Mouse (Mus musculus): ENCODE results near the gene Olfr69. TPM values are rescaled to one million over a fixed set of nuclear protein-coding genes. Genes with fewer than 3 reads are reported as not detected.
"Not testable (repeated sequence)": the region's sequence is repeated elsewhere in the genome, so short reads cannot be mapped to it uniquely, and the experiment has no call there.

Gene Olfr69
- polyA plus RNA-seq, 1 experiment from 2014 or later, result not detected

DNA sequence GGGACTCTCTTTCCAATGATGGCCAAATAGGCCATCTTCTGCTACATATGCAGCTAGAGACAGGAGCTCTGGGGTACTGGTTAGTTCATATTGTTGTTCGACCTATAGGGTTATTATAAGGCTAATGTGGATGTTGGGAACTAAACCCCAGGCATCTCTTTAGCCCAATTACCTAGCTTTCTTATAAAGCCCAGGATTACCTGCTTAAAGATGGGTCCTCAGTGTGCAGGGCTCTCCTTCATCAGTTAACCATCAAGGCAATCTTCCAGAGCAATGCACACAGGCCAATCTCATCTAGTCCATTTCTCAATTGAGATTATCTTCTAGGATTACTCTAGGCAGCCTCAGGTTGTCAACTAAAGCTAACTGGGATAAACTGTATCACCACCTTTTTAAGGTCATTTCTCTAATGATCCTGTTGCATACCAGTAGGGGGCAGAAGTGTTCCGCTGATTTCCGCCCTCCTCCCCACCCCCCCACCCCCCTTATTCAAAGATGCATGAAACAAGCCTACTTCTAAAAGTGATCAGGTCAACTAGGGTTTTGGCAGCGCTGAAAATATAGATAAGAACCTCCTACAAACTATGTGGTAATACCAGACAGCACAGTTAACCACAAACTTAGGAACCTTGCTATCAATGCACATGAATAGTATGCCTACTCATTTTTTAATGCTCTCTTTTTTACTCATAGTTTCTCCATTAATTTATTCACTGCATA lies 21.4 kb upstream of the Olfr69 start:
- Histone ChIP-seq H3K27me3 (replicated peaks) (no peaks in the 10 kb centered on the region), H3K4me2 (replicated peaks) (no peak overlapping the region), H3K4me3 (replicated peaks) (no peak overlapping the region), H3K9ac (no peak overlapping the region), H3K9me3 (no peaks in the 10 kb centered on the region), H3K27ac (no peak overlapping the region), H3K4me1 (replicated peaks) (no peaks in the 10 kb centered on the region), H3K36me3 (no peaks in the 10 kb centered on the region)
- ATAC-seq, result no peak
- WGBS, result 23% methylated on average over 4 of the region's 4 CpGs

DNA sequence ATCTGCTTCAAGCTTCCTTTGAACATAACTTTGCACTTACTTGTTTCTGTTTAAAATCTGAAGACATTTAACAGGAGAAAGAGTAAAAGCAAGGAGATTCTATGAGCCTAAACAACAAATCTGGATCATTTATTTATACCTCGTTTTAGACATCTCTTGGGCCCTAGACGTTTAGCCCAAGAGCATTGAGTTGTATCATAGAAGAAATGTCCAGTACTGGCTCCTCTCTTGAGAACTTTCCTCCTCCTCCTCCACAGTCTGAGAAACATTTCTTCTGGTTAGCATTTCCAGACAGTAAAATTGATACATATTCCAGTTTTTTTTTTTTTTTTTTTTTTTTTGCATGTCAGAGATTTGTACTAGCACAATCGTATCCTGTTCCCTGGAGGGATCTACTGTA lies 20.3 kb upstream of the Olfr69 start, which contains the start of gene Olfr67:
TSS of gene Olfr67 (minus strand) at position 101 of the 400 bp plus-strand sequence.
- H3K36me3 ChIP-seq, result no peaks in the 10 kb centered on the region
- no peak within 1 kb of the TSS for H3K27ac ChIP-seq
- ATAC-seq, result no peak
- H3K4me3 ChIP-seq (replicated peaks), result no peak within 1 kb of the TSS
- H3K4me1 ChIP-seq (replicated peaks), result no peaks in the 10 kb centered on the region
- 74% methylated on average over 3 of the region's 3 CpGs for WGBS
- H3K9me3 ChIP-seq, result no peaks in the 10 kb centered on the region
- no peak within 1 kb of the TSS for H3K9ac ChIP-seq
- no peak within 1 kb of the TSS for H3K4me2 ChIP-seq (replicated peaks)
- no peaks in the 10 kb centered on the region for H3K27me3 ChIP-seq (replicated peaks)

DNA sequence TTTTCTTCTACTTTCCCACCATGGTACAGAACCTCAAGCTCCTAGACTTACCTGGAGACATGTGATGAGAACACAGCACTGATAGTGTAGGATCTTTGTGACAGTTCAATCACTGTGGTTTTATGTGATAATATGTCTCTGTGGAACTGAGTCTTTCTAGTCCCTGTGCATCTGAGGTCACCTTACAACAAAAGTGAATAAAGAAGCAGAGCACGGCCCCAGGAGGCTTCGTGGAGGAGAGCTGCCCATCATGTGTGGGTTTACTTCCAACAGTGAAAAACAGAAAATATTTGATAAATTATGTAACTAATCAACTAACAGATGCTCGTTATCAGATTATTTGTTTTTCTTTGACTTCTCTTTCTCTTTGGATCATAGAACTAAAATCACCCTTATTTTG lies 8.2 kb upstream of the Olfr69 start, which contains the start of gene Olfr68:
TSS of gene Olfr68 (minus strand) at position 101 of the 400 bp plus-strand sequence.
- no peak for ATAC-seq
- H3K4me1 ChIP-seq (replicated peaks), result no peaks in the 10 kb centered on the region
- H3K27ac ChIP-seq, result no peak within 1 kb of the TSS
- H3K9ac ChIP-seq, result no peak within 1 kb of the TSS
- H3K9me3 ChIP-seq, result no peaks in the 10 kb centered on the region
- no peaks in the 10 kb centered on the region for H3K27me3 ChIP-seq (replicated peaks)
- no peaks in the 10 kb centered on the region for H3K36me3 ChIP-seq
- H3K4me2 ChIP-seq (replicated peaks), result no peak within 1 kb of the TSS
- 74% methylated on average over 3 of the region's 3 CpGs for WGBS
- no peak within 1 kb of the TSS for H3K4me3 ChIP-seq (replicated peaks)

DNA sequence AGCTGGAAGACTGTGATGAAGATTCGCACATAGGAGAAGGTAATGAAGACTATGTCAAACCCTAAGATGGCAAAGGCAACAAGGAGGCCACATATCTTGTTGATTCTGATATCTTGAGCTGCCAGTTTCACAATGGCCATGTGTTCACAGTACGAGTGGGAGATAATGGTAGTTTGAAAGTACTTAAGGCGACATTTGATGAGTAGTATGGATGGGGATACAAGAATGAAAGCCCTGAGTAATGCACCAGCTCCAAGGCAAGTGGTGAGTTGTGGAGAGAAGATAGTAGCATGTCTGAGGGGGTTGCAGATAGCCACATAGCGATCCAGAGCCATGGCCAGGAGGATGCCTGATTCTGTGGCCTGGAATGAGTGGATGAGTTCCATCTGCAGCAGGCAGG lies 6.3 kb upstream of the Olfr69 start:
- H3K9ac ChIP-seq; ATAC-seq; H3K4me1 ChIP-seq (replicated peaks); H3K9me3 ChIP-seq; H3K36me3 ChIP-seq; H3K27ac ChIP-seq; H3K4me2 ChIP-seq (replicated peaks); H3K27me3 ChIP-seq (replicated peaks); H3K4me3 ChIP-seq (replicated peaks): not testable (repeated sequence)
- WGBS, result 90% methylated on average over 4 of the region's 4 CpGs

DNA sequence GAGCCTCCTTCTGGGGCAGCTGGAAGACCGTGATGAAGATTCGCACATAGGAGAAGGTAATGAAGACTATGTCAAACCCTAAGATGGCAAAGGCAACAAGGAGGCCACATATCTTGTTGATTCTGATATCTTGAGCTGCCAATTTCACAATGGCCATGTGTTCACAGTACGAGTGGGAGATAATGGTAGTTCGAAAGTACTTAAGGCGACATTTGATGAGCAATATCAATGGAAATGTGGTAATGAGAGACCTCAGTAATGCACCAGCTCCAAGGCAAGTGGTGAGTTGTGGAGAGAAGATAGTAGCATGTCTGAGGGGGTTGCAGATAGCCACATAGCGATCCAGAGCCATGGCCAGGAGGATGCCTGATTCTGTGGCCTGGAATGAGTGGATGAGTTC lies 3.7 kb downstream of the Olfr69 start:
- H3K9me3 ChIP-seq; H3K4me1 ChIP-seq (replicated peaks); H3K4me2 ChIP-seq (replicated peaks); ATAC-seq; H3K36me3 ChIP-seq; H3K27ac ChIP-seq; H3K9ac ChIP-seq; H3K4me3 ChIP-seq (replicated peaks); H3K27me3 ChIP-seq (replicated peaks): not testable (repeated sequence)
- 88% methylated on average over 6 of the region's 6 CpGs for WGBS

DNA sequence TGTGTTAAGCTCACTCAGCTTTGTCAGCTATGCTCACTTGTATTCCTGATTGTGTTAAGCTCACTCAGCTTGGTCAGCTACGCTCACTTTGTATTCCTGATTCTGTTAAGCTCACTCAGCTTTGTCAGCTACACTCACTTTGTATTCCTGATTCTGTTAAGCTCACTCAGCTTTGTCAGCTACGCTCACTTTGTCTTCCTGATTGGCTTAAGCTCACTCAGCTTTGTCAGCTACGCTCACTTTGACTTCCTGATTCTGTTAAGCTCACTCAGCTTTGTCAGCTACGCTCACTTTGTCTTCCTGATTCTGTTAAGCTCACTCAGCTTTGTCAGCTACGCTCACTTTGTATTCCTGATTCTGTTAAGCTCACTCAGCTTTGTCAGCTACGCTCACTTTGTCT lies 9.2 kb downstream of the Olfr69 start:
- not testable (repeated sequence) for H3K36me3 ChIP-seq; H3K4me2 ChIP-seq (replicated peaks); H3K9ac ChIP-seq; H3K4me1 ChIP-seq (replicated peaks); H3K27ac ChIP-seq; H3K9me3 ChIP-seq; ATAC-seq; H3K4me3 ChIP-seq (replicated peaks); H3K27me3 ChIP-seq (replicated peaks)
- 86% methylated on average over 6 of the region's 6 CpGs for WGBS

DNA sequence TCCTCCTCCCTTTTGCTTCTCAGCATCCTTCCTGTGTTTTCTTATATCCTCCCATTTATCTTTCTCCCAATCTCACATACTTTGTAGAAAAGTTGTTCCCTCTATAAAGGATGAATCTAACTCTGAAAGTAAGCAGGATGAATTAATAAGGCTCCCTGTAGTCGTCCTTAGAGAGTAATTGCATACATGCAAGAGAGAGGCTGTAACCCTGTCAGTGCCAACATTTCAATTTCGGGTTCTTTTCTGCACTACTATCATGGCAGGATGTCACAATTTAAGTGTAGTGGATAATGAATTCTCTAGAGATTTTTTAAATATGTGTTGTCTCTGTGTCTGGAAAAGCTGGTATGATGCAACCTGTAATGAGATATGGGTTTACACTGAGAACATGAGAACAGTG lies 14.2 kb downstream of the Olfr69 start, which contains the start of gene Olfr630:
TSS of gene Olfr630 (minus strand) at position 101 of the 400 bp plus-strand sequence.
- Histone ChIP-seq H3K4me2 (replicated peaks) (no peak within 1 kb of the TSS), H3K4me1 (replicated peaks) (no peaks in the 10 kb centered on the region), H3K4me3 (replicated peaks) (no peak within 1 kb of the TSS), H3K9ac (no peak within 1 kb of the TSS), H3K27ac (no peak within 1 kb of the TSS), H3K9me3 (no peaks in the 10 kb centered on the region), H3K36me3 (no peaks in the 10 kb centered on the region), H3K27me3 (replicated peaks) (no peaks in the 10 kb centered on the region)
- 47% methylated on average over 2 of the region's 2 CpGs for WGBS
- no peak for ATAC-seq

DNA sequence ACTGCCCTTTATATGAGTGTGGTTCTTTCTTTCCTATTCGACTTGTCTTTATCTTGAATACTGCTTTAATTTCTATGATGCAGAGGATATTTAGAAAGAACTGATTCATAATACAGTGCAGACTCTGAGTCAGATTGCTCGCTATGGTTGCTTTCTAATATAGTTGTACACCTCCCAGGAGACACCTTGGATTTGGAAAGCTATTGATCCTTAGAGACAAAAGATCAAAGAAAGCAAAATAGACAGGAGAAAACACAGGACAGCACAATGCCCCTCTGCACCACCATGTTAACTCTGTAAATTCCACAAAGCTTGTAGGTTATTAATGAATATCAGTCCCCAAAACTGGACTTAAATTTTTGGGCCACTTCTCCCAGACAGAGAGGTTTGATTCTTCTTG lies 26.6 kb downstream of the Olfr69 start, which contains the start of gene Olfr629:
TSS of gene Olfr629 (minus strand) at position 101 of the 400 bp plus-strand sequence.
- Histone ChIP-seq H3K4me3 (replicated peaks) (no peak within 1 kb of the TSS), H3K27me3 (replicated peaks) (no peaks in the 10 kb centered on the region), H3K27ac (no peak within 1 kb of the TSS), H3K4me2 (replicated peaks) (no peak within 1 kb of the TSS), H3K9me3 (no peaks in the 10 kb centered on the region; the same call in 1 of the 2 replicates), H3K36me3 (no peaks in the 10 kb centered on the region), H3K9ac (no peak within 1 kb of the TSS), H3K4me1 (replicated peaks) (no peaks in the 10 kb centered on the region)
- ATAC-seq, result no peak
- 88% methylated on average over 2 of the region's 2 CpGs for WGBS

DNA sequence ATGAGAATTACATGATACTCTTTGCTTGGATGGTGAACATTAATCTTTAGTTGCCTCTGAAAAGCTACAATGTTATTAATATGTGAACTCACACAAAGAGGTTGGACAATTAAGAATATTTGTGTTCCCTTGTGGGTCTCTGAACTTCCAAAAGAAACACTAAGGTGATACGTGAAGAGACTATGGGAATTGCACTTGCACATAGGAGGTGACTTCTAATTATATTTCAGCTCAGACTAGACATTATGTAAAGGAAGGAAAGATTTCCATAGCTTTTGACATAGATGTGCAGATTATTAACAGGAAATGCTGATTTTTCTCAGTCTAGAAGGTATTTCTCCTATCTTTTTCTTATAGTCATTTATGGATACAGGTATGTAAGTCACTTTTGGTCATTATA lies 41.3 kb downstream of the Olfr69 start, which contains the start of gene Olfr628:
TSS of gene Olfr628 (plus strand) at position 301 of the 400 bp plus-strand sequence.
- 82% methylated on average over 1 of the region's 1 CpGs for WGBS
- H3K36me3 ChIP-seq, result no peaks in the 10 kb centered on the region
- no peak for ATAC-seq

DNA sequence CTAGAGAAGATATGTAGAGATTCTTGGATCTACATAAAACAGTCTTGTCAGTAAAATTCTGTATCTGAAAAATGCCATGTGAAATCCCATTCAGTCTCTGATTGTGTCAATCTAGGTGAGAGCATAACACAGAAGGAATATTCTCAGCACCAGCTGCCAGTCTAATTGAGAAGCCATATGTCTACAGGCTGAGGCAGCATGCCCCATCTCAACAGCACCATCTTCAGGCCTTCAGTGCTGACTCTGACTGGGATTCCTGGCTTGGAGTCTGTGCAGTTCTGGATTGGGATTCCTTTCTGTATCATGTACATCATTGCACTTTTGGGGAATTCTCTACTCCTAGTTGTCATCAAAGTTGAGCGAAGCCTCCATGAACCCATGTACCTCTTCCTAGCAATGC lies 55.0 kb downstream of the Olfr69 start:
- not testable (repeated sequence) for ATAC-seq; H3K9me3 ChIP-seq; H3K36me3 ChIP-seq; H3K4me1 ChIP-seq (replicated peaks); H3K27me3 ChIP-seq (replicated peaks); H3K4me2 ChIP-seq (replicated peaks); H3K27ac ChIP-seq; H3K4me3 ChIP-seq (replicated peaks); H3K9ac ChIP-seq
- 97% methylated on average over 1 of the region's 1 CpGs for WGBS

More for the DNA sequence above, 41.3 kb downstream of the Olfr69 start, which contains the start of gene Olfr628:
- no peak within 1 kb of the TSS for H3K27ac ChIP-seq
- H3K4me1 ChIP-seq (replicated peaks), result no peaks in the 10 kb centered on the region
- H3K9ac ChIP-seq, result no peak within 1 kb of the TSS
- no peak within 1 kb of the TSS for H3K4me3 ChIP-seq (replicated peaks)
- no peak within 1 kb of the TSS for H3K4me2 ChIP-seq (replicated peaks)
- H3K27me3 ChIP-seq (replicated peaks), result no peaks in the 10 kb centered on the region
- H3K9me3 ChIP-seq, result no peaks in the 10 kb centered on the region

Other genes starting within 250 kb of the Olfr69 start
- gene Olfr612, start 228.9 kb downstream of the Olfr69 start, polyA plus RNA-seq (2015; fragmentation: Nextera tagmentation; extraction: Ambion mirVana), result not detected in 2 replicates
- gene Olfr613, start 223.5 kb downstream of the Olfr69 start, polyA plus RNA-seq (2015; fragmentation: Nextera tagmentation; extraction: Ambion mirVana), result not detected in 2 replicates
- gene Olfr615, start 215.5 kb downstream of the Olfr69 start, polyA plus RNA-seq (2015; fragmentation: Nextera tagmentation; extraction: Ambion mirVana), result not detected in 2 replicates
- gene Olfr616, start 202.5 kb downstream of the Olfr69 start, polyA plus RNA-seq (2015; fragmentation: Nextera tagmentation; extraction: Ambion mirVana), result not detected in 2 replicates
- not detected in 2 replicates for gene Olfr617, start 198.5 kb downstream of the Olfr69 start, polyA plus RNA-seq (2015; fragmentation: Nextera tagmentation; extraction: Ambion mirVana)
- gene Olfr618, start 181.5 kb downstream of the Olfr69 start, polyA plus RNA-seq (2015; fragmentation: Nextera tagmentation; extraction: Ambion mirVana), result not detected in 2 replicates
- gene Olfr619, start 171.0 kb downstream of the Olfr69 start, polyA plus RNA-seq (2015; fragmentation: Nextera tagmentation; extraction: Ambion mirVana), result not detected in 2 replicates
- gene Olfr620, start 159.1 kb downstream of the Olfr69 start, polyA plus RNA-seq (2015; fragmentation: Nextera tagmentation; extraction: Ambion mirVana), result not detected in 2 replicates
- not detected in 2 replicates for gene Olfr622, start 128.9 kb downstream of the Olfr69 start, polyA plus RNA-seq (2015; fragmentation: Nextera tagmentation; extraction: Ambion mirVana)
- gene Olfr623, start 107.9 kb downstream of the Olfr69 start, polyA plus RNA-seq (2015; fragmentation: Nextera tagmentation; extraction: Ambion mirVana), result not detected in 2 replicates
- 0.03 TPM in 1 of 2 replicates, not detected in the other for gene Olfr624, start 100.4 kb downstream of the Olfr69 start, polyA plus RNA-seq (2015; fragmentation: Nextera tagmentation; extraction: Ambion mirVana)
- gene Olfr625-ps1, start 88.9 kb downstream of the Olfr69 start, polyA plus RNA-seq (2015; fragmentation: Nextera tagmentation; extraction: Ambion mirVana), result not detected in 2 replicates
- not detected in 2 replicates for gene Olfr243, start 56.9 kb downstream of the Olfr69 start, polyA plus RNA-seq (2015; fragmentation: Nextera tagmentation; extraction: Ambion mirVana)
- not detected in 2 replicates for gene Olfr628, start 41.2 kb downstream of the Olfr69 start, polyA plus RNA-seq (2015; fragmentation: Nextera tagmentation; extraction: Ambion mirVana)
- not detected in 2 replicates for gene Olfr629, start 26.7 kb downstream of the Olfr69 start, polyA plus RNA-seq (2015; fragmentation: Nextera tagmentation; extraction: Ambion mirVana)
- gene Olfr630, start 14.3 kb downstream of the Olfr69 start, polyA plus RNA-seq (2015; fragmentation: Nextera tagmentation; extraction: Ambion mirVana), result not detected in 2 replicates
- gene Olfr68, start 8.1 kb upstream of the Olfr69 start, polyA plus RNA-seq (2015; fragmentation: Nextera tagmentation; extraction: Ambion mirVana), result not detected in 2 replicates
- not detected in 2 replicates for gene Olfr67, start 20.2 kb upstream of the Olfr69 start, polyA plus RNA-seq (2015; fragmentation: Nextera tagmentation; extraction: Ambion mirVana)
- gene Hbb-bt, start 42.4 kb upstream of the Olfr69 start, polyA plus RNA-seq (2015; fragmentation: Nextera tagmentation; extraction: Ambion mirVana), result 2,721 and 2,775 TPM in 2 replicates
- gene Hbb-bs, start 56.5 kb upstream of the Olfr69 start, polyA plus RNA-seq (2015; fragmentation: Nextera tagmentation; extraction: Ambion mirVana), result 7,434 and 7,479 TPM in 2 replicates
- not detected in 2 replicates for gene Hbb-bh2, start 68.9 kb upstream of the Olfr69 start, polyA plus RNA-seq (2015; fragmentation: Nextera tagmentation; extraction: Ambion mirVana)
- 2.0 and 2.2 TPM in 2 replicates for gene Hbb-bh1, start 71.6 kb upstream of the Olfr69 start, polyA plus RNA-seq (2015; fragmentation: Nextera tagmentation; extraction: Ambion mirVana)
- gene Hbb-y, start 81.6 kb upstream of the Olfr69 start, polyA plus RNA-seq (2015; fragmentation: Nextera tagmentation; extraction: Ambion mirVana), result 165 and 266 TPM in 2 replicates
- gene Olfr66, start 114.7 kb upstream of the Olfr69 start, polyA plus RNA-seq (2015; fragmentation: Nextera tagmentation; extraction: Ambion mirVana), result not detected in 2 replicates
- not detected in 2 replicates for gene Olfr64, start 122.9 kb upstream of the Olfr69 start, polyA plus RNA-seq (2015; fragmentation: Nextera tagmentation; extraction: Ambion mirVana)
- gene Olfr65, start 131.9 kb upstream of the Olfr69 start, polyA plus RNA-seq (2015; fragmentation: Nextera tagmentation; extraction: Ambion mirVana), result not detected in 2 replicates
- gene Olfr631, start 157.2 kb upstream of the Olfr69 start, polyA plus RNA-seq (2015; fragmentation: Nextera tagmentation; extraction: Ambion mirVana), result not detected in 2 replicates
- not detected in 2 replicates for gene Olfr632, start 162.8 kb upstream of the Olfr69 start, polyA plus RNA-seq (2015; fragmentation: Nextera tagmentation; extraction: Ambion mirVana)
- not detected in 2 replicates for gene Olfr633, start 172.8 kb upstream of the Olfr69 start, polyA plus RNA-seq (2015; fragmentation: Nextera tagmentation; extraction: Ambion mirVana)
- gene Olfr635, start 199.6 kb upstream of the Olfr69 start, polyA plus RNA-seq (2015; fragmentation: Nextera tagmentation; extraction: Ambion mirVana), result 0.01 TPM in 1 of 2 replicates, not detected in the other
- not detected in 2 replicates for gene Olfr638, start 227.2 kb upstream of the Olfr69 start, polyA plus RNA-seq (2015; fragmentation: Nextera tagmentation; extraction: Ambion mirVana)
- gene Olfr639, start 245.7 kb upstream of the Olfr69 start, polyA plus RNA-seq (2015; fragmentation: Nextera tagmentation; extraction: Ambion mirVana), result not detected in 2 replicates

All from intestine, embryonic 15.5 days (tissue).